Mouse (Mus musculus) cerebellum, adult 2 months (tissue): ENCODE results near the gene Acaa1b.

ENCODE experiments used
- CTCF ChIP-seq: fragments of 200-500 bp; IDR thresholded peaks from 2 replicates; pipeline ENCODE4 v1.5.1; 2011; ENCODE audit warnings: low read depth, mild to moderate bottlenecking, control low read depth, low read length, moderate library complexity, borderline replicate concordance; ENCODE audit not compliant: insufficient read depth
- POLR2A ChIP-seq: fragments of 200-500 bp; IDR thresholded peaks from 2 replicates; pipeline ENCODE4 v1.6.1; 2011; ENCODE audit warnings: low read length, control low read depth, borderline replicate concordance; ENCODE audit not compliant: insufficient read depth

DNA sequence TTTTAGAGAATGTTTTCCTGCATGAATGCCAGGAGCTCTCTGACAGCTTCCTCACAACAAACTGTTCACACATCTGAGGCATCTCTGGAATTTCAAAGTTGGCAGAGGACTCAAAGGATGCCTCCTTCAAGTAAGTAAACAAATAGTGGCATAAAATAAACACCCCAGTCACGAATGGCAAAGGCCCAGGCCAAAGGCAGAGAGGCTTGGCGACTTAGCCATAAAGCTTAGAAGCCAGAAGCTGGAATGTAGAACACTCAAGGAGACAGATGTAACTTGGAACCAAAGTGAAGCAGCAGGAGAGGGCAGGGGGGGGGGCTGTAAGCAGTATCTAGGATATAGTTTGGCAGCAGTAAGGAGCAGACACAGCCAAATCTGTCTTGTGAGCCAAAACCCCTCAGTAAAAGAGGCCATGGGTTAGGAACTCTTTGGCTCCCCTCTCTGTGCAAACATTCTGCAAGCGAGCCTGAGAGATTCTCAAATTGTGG, 24.4 kb upstream of the Acaa1b start:
- TF ChIP-seq POLR2A = no peak
- TF ChIP-seq CTCF = no peak
